Mouse (Mus musculus) left cerebral cortex, adult 8-10 months (tissue): ENCODE results near the gene Adssl1. TPM values are rescaled to one million over a fixed set of nuclear protein-coding genes. Genes with fewer than 3 reads are reported as not detected.

Experiments used
- DNase-seq, 2 experiments: peaks; one replicate each; pipeline ENCODE4 v3.0.0; 2022; ENCODE audit warnings: low spot score in 2 of 2
- microRNA-seq, 2 experiments: library from miRNA; unstranded; fragments of <30 nt; microRNA quantifications; one replicate each; pipeline ENCODE4 v1.2.0; 2022
- total RNA-seq, 4 experiments: library from RNA; stranded (reverse); gene quantifications; 2 replicates each; pipeline ENCODE4 v1.2.4; 2022

The Adssl1 gene
- total RNA-seq, 4 experiments from 2014 or later = 21.8 to 41.0 (median 28.6) TPM

DNA sequence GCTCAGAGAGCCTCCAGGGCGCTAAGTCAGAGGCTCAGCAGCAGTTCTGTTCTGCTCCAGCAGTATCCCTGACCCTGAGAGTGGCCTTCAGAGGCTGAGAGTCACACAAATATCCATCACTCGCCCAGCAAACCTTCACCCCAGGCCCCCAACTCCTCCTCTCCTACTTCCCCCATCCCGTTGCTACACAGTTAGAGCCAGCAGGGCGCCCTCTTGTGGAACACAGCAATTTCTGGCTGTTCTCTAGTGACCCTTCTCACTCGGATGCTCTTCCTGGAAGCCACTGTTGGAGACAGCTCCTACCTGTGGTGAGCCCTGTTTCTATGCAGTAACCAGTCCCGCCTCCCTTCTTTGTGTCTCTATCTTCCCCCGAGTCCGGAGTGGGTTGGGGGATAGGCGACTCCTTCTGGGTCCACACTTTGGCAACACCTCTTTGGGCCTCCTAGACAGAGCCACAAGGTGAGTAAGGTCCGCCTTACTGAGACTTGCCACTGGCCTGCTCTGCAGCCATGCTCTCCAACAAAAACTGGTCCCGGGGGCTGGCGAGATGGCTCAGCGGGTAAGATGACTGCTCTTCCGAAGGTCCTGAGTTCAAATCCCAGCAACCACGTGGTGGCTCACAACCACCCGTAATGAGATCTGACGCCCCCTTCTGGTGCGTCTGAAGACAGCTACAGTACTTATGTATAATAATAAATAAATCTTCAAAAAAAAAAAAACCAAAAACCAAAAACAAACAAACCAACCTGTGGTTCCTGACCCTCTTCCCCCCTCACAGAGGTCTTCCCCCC, 55.6 kb downstream of the Adssl1 start:
- peak in 1 of 2 experiments; percentile 70 for DNase-seq

DNA sequence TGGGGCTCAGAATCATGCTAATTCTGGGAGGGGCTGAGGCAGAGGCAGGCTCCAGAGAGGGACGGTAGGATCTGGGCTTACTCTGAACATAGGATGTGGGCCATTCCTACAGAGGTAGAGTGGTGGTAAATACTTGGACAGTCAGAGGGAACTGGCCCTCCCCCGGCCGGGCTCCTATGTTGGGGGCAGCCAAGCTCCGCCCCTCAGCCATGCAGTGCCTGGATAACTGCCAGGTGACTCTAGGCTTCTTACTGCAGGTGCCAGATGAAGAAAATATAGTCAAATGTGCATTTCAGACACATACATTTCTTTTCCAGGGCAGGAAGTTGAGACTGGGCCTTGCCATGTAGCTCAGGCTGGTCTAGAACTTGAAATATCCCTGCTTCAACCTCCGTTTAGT, 57.2 kb downstream of the Adssl1 start:
- no peak for DNase-seq

DNA sequence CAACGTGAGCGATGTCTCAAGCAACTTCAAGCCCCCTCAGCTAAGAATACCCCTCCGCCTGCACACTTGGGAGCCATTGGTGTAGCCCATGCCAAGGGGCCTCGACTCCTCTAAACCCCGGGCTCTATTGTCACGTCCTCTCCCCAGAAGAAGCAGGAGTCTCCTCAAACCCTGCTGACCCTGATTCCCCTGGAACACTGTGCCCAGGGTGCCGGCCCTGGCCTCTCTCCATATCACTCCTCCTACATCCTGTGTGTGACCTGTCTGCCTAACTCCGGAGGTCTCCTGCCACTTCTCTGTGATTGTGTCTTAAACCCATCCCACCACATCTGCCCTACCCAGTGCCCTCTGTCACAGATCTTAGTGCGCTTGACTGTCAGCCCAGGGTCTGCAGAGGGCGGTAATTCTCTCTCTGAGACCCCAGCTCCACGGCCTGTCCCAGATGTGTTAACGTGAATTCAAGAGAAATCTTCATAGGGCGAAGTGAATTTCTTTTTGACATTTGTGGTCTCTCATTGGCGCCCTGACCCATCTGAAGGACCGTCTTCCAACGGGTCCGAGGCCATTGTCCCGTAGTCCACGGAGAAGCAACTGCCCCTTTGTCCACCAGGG, 58.2 kb downstream of the Adssl1 start:
- no peak for DNase-seq

DNA sequence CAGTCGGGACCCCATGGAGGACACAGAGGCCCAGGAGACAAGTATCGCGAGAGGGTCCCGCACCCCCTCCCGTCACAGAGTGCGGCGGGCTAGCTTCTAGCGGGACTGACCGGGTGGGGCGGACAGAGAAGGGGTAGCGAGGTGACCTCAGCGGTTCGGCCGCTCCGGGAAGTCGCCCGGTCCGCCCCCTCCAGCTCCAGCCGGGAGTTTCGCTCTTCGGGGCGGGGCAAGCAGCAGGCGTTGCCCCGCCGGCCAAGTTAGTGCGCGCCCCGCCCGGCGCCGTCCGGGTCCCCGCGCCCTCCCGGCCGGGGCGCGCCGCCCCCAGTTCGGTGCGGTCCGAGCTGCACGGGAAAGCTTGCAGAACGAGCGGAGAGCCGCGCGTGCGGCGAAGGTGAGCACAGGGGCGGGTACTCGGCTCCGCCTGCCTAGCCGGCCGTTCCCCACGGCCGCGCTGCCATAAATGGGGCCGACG, 58.7 kb downstream of the Adssl1 start, which contains the start of gene Zbtb42:
Gene Zbtb42 (plus strand): TSS at position 274 of the 472 bp plus-strand sequence.
- no peak for DNase-seq

DNA sequence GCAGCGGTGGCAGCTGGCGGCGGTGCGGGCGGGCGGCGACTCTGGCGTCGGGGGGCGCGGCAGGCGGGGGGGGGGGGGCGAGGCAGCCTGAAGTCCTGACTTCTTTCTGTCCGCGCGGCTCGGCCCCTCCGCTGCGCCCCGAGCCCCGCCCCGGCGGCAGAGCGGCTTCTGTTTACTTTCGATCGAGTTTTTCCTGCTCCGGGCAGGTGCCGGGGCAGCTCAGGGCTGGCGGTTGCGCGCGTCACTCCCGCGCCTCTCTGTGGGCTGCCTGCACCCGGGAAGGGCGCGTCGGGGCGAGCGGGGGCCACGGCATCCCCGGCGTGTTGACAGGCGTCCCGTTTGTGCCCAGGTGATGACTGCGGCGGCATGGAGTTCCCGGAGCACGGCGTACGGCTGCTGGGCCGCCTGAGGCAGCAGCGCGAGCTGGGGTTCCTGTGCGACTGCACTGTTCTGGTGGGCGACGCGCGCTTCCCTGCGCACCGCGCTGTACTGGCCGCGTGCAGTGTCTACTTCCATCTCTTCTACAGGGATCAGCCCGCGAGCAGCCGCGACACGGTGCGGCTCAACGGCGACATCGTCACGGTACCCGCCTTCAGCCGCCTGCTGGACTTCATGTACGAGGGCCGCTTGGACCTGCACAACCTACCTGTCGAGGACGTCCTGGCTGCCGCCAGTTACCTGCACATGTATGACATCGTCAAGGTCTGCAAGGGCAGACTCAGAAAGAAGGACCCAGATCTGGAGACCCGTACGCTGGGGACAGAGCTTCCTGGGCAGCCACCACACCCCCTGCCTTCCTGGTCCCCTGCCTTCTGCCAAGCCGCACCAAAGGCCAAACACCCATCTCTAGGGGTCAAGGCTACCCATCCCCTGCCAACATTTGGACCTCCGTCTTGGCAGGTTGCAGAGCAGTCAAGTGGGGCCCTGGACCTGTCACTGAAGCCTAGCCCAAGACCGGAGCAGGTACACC, 59.5 kb downstream of the Adssl1 start:
- DNase-seq = no peak

DNA sequence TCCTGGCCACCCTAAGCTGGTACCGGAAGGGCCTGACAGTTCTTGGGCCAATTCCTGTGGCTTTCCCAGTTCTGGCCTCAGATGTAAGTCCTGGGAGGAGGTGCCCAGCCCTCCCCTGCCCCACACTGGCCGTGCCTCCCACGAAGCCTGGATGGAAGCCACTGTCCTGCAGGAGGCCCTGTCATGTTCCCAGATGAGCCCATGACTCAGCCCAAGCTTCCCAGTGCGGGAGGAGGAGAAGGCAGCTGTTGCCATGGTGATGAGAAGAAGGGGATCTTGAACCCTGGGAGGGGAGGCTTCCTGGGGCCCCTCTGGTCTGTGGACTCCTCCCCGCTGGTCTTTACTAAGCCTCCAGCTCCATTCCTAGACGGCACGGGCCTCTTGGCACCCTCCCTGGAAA, 63.5 kb downstream of the Adssl1 start:
- DNase-seq = no peak

DNA sequence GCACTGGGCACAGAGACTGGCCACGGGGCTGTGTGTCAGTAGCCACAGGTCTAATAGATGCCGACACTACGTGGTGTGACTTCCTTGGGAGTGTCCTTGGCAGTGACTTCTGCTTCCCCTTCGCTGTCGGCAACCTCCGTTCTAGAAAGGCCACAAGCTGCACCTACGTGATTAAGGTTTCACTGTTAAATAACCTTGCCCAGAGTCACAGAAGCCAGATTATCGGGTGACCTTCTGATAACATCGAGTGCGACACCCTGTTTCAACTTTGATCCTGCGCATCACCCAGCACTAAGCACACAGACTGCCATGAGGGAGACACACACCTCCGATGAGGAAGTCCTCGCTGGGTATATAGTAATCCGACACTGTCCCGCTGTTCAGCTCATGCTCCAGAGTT, 68.6 kb downstream of the Adssl1 start:
- DNase-seq = no peak

Small RNAs within 50 kb of the gene (microRNA-seq; reads per million reads assigned to microRNA genes)
- gene Mir6939 = 0.21 to 2.2 reads per million in 2 experiments

Other genes starting within 250 kb of the Adssl1 start
- under 1 TPM; 0.20 to 0.37 (median 0.34) TPM for gene A530016L24Rik, start 130.6 kb upstream of the Adssl1 start, total RNA-seq
- 100 to 1,000 TPM; 115 to 127 (median 124) TPM for gene Tmem179, start 103.3 kb upstream of the Adssl1 start, total RNA-seq
- gene Inf2, start 31.3 kb upstream of the Adssl1 start, total RNA-seq = 100 to 1,000 TPM; 171 to 194 (median 182) TPM
- 10 to 100 TPM; 16.8 to 26.8 (median 23.8) TPM for gene Siva1, start 24.6 kb downstream of the Adssl1 start, total RNA-seq
- gene Akt1, start 54.8 kb downstream of the Adssl1 start, total RNA-seq = 100 to 1,000 TPM; 158 to 174 (median 171) TPM
- gene Zbtb42, start 58.8 kb downstream of the Adssl1 start, total RNA-seq = 1 to 10 TPM in 2 of 4 experiments, under 1 TPM in 2; 0.81 to 1.7 (median 1.1) TPM
- gene Cep170b, start 100.4 kb downstream of the Adssl1 start, total RNA-seq = 100 to 1,000 TPM; 252 to 327 (median 295) TPM
- 10 to 100 TPM in 3 of 4 experiments, 1 to 10 TPM in 1; 10.0 to 22.8 (median 16.5) TPM for gene Pld4, start 140.6 kb downstream of the Adssl1 start, total RNA-seq
- 1 to 10 TPM; 7.5 to 9.3 (median 8.1) TPM for gene Ahnak2, start 182.6 kb downstream of the Adssl1 start, total RNA-seq
- gene Clba1, start 188.9 kb downstream of the Adssl1 start, total RNA-seq = 10 to 100 TPM; 15.1 to 16.5 (median 16.1) TPM
- gene Cdca4, start 209.4 kb downstream of the Adssl1 start, total RNA-seq = 10 to 100 TPM in 3 of 4 experiments, 1 to 10 TPM in 1; 9.5 to 12.3 (median 10.2) TPM
- under 1 TPM in 3 of 4 experiments, not detected in 1; 0.14 to 0.23 (median 0.15) TPM for gene Gpr132, start 248.2 kb downstream of the Adssl1 start, total RNA-seq